Mouse (Mus musculus): ENCODE measurements around the gene Hmga2. TPM values are rescaled to one million over a fixed set of nuclear protein-coding genes. Genes with fewer than 3 reads are reported as not detected.
"Not testable (repeated sequence)": the region's sequence is repeated elsewhere in the genome, so short reads cannot be mapped to it uniquely, and the experiment has no call there.

Gene Hmga2
- total and polyA plus RNA-seq, 2 experiments from 2014 or later, result 0.24 to 0.52 TPM

DNA sequence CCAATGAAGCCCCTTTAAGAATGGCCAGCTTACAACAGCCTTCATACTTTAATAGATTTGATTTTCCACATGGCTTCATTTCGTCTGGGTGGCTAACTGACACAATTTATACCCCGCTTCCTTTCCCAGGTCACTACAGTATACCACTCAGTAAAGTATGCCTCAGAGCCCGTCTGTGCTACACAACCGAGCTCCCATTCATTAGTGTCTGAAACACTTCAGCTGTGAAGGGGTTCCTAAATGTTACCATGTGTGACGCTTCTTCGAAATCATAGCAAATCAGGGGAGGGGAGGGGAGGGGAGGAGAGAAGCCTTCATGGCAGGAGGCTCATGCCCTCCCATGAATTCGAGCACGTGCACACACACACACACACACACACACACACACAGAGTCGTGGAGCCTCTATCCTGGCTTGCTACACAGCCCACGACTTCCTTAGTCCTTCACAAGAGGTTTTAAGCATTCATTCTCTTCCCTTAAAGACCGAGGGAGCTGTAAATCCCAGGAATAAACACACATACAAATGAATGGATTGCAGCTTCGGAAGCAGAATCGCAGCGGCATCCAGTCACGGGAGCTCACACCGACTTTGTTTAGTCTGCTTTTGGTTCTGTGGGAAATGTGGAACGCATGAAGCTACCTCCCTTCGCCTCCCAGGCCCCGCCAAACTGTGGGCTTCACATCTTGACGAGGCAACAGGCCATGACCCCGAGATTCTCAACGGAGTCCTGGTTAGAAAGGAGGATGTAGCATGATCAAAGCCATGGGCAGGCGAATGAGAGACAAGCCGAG is 110.7 kb downstream of the Hmga2 start:
- peak; percentile 22 for DNase-seq
- Histone ChIP-seq H3K27me3 (ENCODE audit: insufficient read depth, low read length) (no peaks in the 10 kb centered on the region; the same call in none of the 2 replicates), H3K4me2 (ENCODE audit: low read depth) (peak overlapping the region; percentile 30), H3K4me3 (ENCODE audit: low read depth, low read length) (no peak overlapping the region), H3K9me3 (ENCODE audit: low read length) (no peaks in the 10 kb centered on the region), H3K36me3 (ENCODE audit: insufficient read depth) (no peaks in the 10 kb centered on the region), H3K9ac (no peak overlapping the region), H3K4me1 (ENCODE audit: insufficient read depth) (no peaks in the 10 kb centered on the region), H3K27ac (ENCODE audit: low read depth, low read length) (no peak overlapping the region)
- ATAC-seq, result no peak
- no peak for TF ChIP-seq CTCF (IDR thresholded peaks at IDR 0.05; ENCODE audit: low read depth)
- 34% methylated on average over 24 of the region's 24 CpGs for WGBS

DNA sequence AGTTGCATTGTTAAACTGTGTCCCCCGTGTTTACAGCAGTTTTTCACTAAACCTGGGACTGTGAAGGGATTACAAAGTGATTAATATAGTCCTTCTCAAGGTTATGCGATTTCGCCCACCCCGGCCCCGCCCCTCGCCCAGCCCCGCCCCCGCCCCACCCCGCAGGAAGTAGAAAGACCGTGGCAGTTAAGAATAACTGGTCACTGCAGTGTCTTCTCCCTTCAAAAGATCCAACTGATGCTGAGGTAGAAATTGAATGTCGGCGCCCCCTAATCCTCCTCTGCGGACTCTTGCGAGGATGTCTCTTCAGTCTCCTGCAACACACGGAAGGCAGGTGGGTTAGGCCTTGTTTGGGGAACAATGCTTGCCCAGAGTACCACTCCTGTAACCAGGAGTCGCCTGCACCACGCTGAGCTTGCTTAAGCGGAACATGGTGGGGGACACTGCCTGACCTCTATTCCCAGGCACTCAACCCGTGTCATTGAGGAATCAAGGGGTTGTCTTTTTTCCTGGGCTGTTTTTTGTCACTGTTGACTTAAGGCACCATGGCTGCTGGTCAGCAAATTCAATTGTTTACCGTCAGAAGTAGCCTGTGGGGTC is 112.2 kb downstream of the Hmga2 start:
- Histone ChIP-seq H3K36me3 (ENCODE audit: insufficient read depth) (no peaks in the 10 kb centered on the region), H3K27ac (ENCODE audit: low read depth, low read length) (no peak overlapping the region), H3K4me1 (ENCODE audit: insufficient read depth) (no peaks in the 10 kb centered on the region), H3K9me3 (ENCODE audit: low read length) (no peaks in the 10 kb centered on the region), H3K4me2 (ENCODE audit: low read depth) (no peak overlapping the region), H3K27me3 (ENCODE audit: insufficient read depth, low read length) (no peaks in the 10 kb centered on the region; the same call in none of the 2 replicates), H3K4me3 (ENCODE audit: low read depth, low read length) (no peak overlapping the region), H3K9ac (no peak overlapping the region)
- no peak for DNase-seq
- ATAC-seq, result no peak
- no peak for TF ChIP-seq CTCF (IDR thresholded peaks at IDR 0.05; ENCODE audit: low read depth)
- 65% methylated on average over 20 of the region's 20 CpGs for WGBS

- not testable (repeated sequence) for H3K9me3 ChIP-seq (ENCODE audit: low read length); H3K4me1 ChIP-seq (ENCODE audit: insufficient read depth); ATAC-seq; H3K4me3 ChIP-seq (ENCODE audit: low read depth, low read length); H3K9ac ChIP-seq; H3K27ac ChIP-seq (ENCODE audit: low read depth, low read length); H3K27me3 ChIP-seq (ENCODE audit: insufficient read depth, low read length); H3K36me3 ChIP-seq (ENCODE audit: insufficient read depth); DNase-seq; H3K4me2 ChIP-seq (ENCODE audit: low read depth)
- 76% methylated on average over 8 of the region's 11 CpGs for WGBS
Measured at GRCm38 (mm10) chr10:120363298-120363982, 112.8 kb downstream of the Hmga2 start.

- Histone ChIP-seq H3K4me2 (ENCODE audit: low read depth) (no peak overlapping the region), H3K36me3 (ENCODE audit: insufficient read depth) (no peaks in the 10 kb centered on the region), H3K27me3 (ENCODE audit: insufficient read depth, low read length) (no peaks in the 10 kb centered on the region), H3K9me3 (ENCODE audit: low read length) (no peaks in the 10 kb centered on the region), H3K27ac (ENCODE audit: low read depth, low read length) (no peak overlapping the region), H3K9ac (no peak overlapping the region), H3K4me3 (ENCODE audit: low read depth, low read length) (no peak overlapping the region), H3K4me1 (ENCODE audit: insufficient read depth) (no peaks in the 10 kb centered on the region)
- no peak for TF ChIP-seq CTCF (IDR thresholded peaks at IDR 0.05; ENCODE audit: low read depth)
- 43% methylated on average over 13 of the region's 13 CpGs for WGBS
- ATAC-seq (peak; percentile 27; the same call in 1 of the 2 replicates), DNase-seq (no peak)
Measured at GRCm38 (mm10) chr10:120354523-120355030, 121.7 kb downstream of the Hmga2 start.

GRCm38 (mm10) chr10:120345325-120345724 is 130.9 kb downstream of the Hmga2 start:
- Histone ChIP-seq H3K9me3 (ENCODE audit: low read length) (no peaks in the 10 kb centered on the region), H3K4me2 (ENCODE audit: low read depth) (no peak overlapping the region), H3K27ac (ENCODE audit: low read depth, low read length) (no peak overlapping the region), H3K4me3 (ENCODE audit: low read depth, low read length) (no peak overlapping the region), H3K4me1 (ENCODE audit: insufficient read depth) (no peaks in the 10 kb centered on the region), H3K27me3 (ENCODE audit: insufficient read depth, low read length) (no peaks in the 10 kb centered on the region; the same call in 1 of the 2 replicates), H3K9ac (no peak overlapping the region), H3K36me3 (ENCODE audit: insufficient read depth) (no peaks in the 10 kb centered on the region)
- TF ChIP-seq CTCF (IDR thresholded peaks at IDR 0.05; ENCODE audit: low read depth), result no peak
- ATAC-seq (no peak), DNase-seq (no peak)
- 29% methylated on average over 6 of the region's 6 CpGs for WGBS

DNA sequence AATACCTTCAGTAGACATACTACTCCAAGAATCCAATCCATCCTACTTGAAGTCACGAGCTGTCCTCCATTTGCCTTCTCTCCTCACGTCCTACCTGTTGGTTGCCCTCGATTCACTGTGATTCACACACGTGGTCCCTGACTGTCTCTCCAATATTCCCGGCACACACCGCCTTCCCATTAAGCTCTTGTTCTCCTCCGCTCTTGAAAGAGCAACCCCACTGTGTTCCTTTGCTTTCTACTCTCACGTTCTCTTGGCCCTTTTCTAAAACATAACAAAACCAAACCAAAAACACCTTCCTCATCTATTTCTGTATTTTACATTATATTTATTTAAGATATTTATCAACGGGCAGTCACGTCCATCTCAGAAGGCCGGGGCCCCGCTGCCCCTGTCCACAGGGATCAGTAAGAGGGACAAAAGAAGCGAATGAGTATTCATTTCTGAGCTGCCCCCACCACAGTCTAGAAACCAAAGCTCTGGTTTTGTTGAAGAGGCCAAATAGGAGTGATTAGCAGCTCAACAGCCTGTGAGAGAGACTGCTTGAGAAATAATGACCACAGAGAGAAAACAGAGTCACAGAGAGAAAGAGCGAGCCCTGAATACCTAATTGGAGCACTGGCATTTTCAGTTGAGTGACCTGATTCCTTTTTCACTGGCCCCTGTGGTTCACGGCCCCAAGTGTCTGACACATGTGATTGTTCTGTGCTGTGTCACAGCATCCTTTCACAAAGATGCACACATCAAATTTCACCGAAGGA is 131.5 kb downstream of the Hmga2 start:
- 12% methylated on average over 16 of the region's 16 CpGs for WGBS

DNA sequence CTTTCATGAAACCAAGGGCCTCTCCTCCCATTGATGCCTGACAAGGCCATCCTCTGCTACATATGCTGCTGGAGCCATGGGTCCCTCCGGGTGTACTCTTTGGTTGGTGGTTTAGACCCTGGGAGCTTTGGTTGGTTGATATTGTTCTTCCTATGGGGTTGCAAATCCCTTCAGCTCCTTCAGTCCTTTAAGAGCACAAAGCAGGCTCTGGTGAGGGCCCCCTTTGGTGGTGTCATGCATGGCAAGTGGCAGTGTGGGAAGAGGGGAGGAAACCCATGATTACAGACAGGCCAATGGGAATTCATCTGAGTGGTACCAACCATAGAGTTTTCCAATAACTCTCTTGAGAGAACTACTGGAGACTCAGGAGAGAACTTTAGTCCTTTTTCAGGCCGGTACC is 136.4 kb downstream of the Hmga2 start:
- not testable (repeated sequence) for H3K4me3 ChIP-seq (ENCODE audit: low read depth, low read length); H3K4me2 ChIP-seq (ENCODE audit: low read depth); H3K27me3 ChIP-seq (ENCODE audit: insufficient read depth, low read length); DNase-seq; H3K4me1 ChIP-seq (ENCODE audit: insufficient read depth); H3K9ac ChIP-seq; ATAC-seq; H3K9me3 ChIP-seq (ENCODE audit: low read length); H3K27ac ChIP-seq (ENCODE audit: low read depth, low read length); H3K36me3 ChIP-seq (ENCODE audit: insufficient read depth)
- 68% methylated on average over 2 of the region's 2 CpGs for WGBS

More for the DNA sequence above, 131.5 kb downstream of the Hmga2 start:
- Histone ChIP-seq H3K4me2 (ENCODE audit: low read depth) (no peak overlapping the region), H3K36me3 (ENCODE audit: insufficient read depth) (no peaks in the 10 kb centered on the region), H3K27ac (ENCODE audit: low read depth, low read length) (no peak overlapping the region), H3K9me3 (ENCODE audit: low read length) (no peaks in the 10 kb centered on the region), H3K4me1 (ENCODE audit: insufficient read depth) (no peaks in the 10 kb centered on the region), H3K9ac (no peak overlapping the region), H3K27me3 (ENCODE audit: insufficient read depth, low read length) (no peaks in the 10 kb centered on the region; the same call in 1 of the 2 replicates), H3K4me3 (ENCODE audit: low read depth, low read length) (no peak overlapping the region)
- ATAC-seq, result 0 out of 2 replicates have a peak, but pooled peaks have one; percentile 8
- no peak for DNase-seq
- TF ChIP-seq CTCF (IDR thresholded peaks at IDR 0.05; ENCODE audit: low read depth), result no peak

Data from forebrain, postnatal 0 days (tissue).